Mouse (Mus musculus) central nervous system, embryonic 18 days (tissue): ENCODE measurements around the gene Ak1. TPM values are rescaled to one million over a fixed set of nuclear protein-coding genes. Genes with fewer than 3 reads are reported as not detected.

Experiments
- polyA plus RNA-seq: library from polyadenylated mRNA; depleted of rRNA; stranded (reverse); fragments of >200 nt; gene quantifications from 2 replicates; pipeline ENCODE4 v1.2.3, GENCODE M21; 2012; rRNA removed

The Ak1 gene
- 53.9 and 56.7 TPM in 2 replicates for polyA plus RNA-seq

GRCm38 (mm10) chr2:32621517-32621859, at the start of gene Ak1:
Gene Ak1, plus strand, starts transcription at chr2:32621758.

GRCm38 (mm10) chr2:32574497-32574896, 47.1 kb upstream of the Ak1 start, which contains the start of gene Pip5kl1:
Gene Pip5kl1, plus strand, starts transcription at chr2:32574797.

GRCm38 (mm10) chr2:32575586-32576160, 45.9 kb upstream of the Ak1 start, which contains the start of gene 9430097D07Rik:
Gene 9430097D07Rik, minus strand, starts transcription at chr2:32575684.

GRCm38 (mm10) chr2:32586871-32587351, 34.6 kb upstream of the Ak1 start, which contains the start of gene St6galnac4:
Gene St6galnac4, plus strand, starts transcription at chr2:32587095.

GRCm38 (mm10) chr2:32599409-32599808, 22.1 kb upstream of the Ak1 start, which contains the start of gene St6galnac6:
Gene St6galnac6, plus strand, starts transcription at chr2:32599709.

GRCm38 (mm10) chr2:32646379-32647056, 25.0 kb downstream of the Ak1 start, which contains the start of gene Eng:
Gene Eng, plus strand, starts transcription at chr2:32646595.

Other genes starting within 250 kb of the Ak1 start
- 126 and 145 TPM in 2 replicates for gene 1110008P14Rik, start 239.8 kb upstream of the Ak1 start, polyA plus RNA-seq
- gene Lcn2, start 233.5 kb upstream of the Ak1 start, polyA plus RNA-seq = 1.1 and 8.6 TPM in 2 replicates
- 58.8 and 61.3 TPM in 2 replicates for gene Ptges2, start 225.9 kb upstream of the Ak1 start, polyA plus RNA-seq
- gene Naif1, start 171.3 kb upstream of the Ak1 start, polyA plus RNA-seq = 4.0 and 4.4 TPM in 2 replicates
- 41.8 and 42.3 TPM in 2 replicates for gene Slc25a25, start 170.3 kb upstream of the Ak1 start, polyA plus RNA-seq
- gene Fam102a, start 86.4 kb upstream of the Ak1 start, polyA plus RNA-seq = 7.5 and 8.2 TPM in 2 replicates
- 172 and 187 TPM in 2 replicates for gene Dpm2, start 50.9 kb upstream of the Ak1 start, polyA plus RNA-seq
- 24.2 and 24.6 TPM in 2 replicates for gene Pip5kl1, start 47.0 kb upstream of the Ak1 start, polyA plus RNA-seq
- 0.31 and 0.35 TPM in 2 replicates for gene 9430097D07Rik, start 46.1 kb upstream of the Ak1 start, polyA plus RNA-seq
- gene St6galnac4, start 34.7 kb upstream of the Ak1 start, polyA plus RNA-seq = 29.4 and 30.7 TPM in 2 replicates
- 30.7 and 32.0 TPM in 2 replicates for gene St6galnac6, start 22.0 kb upstream of the Ak1 start, polyA plus RNA-seq
- gene Eng, start 24.8 kb downstream of the Ak1 start, polyA plus RNA-seq = 26.1 and 27.6 TPM in 2 replicates
- 44.7 and 46.5 TPM in 2 replicates for gene Fpgs, start 82.4 kb downstream of the Ak1 start, polyA plus RNA-seq
- gene Cdk9, start 91.3 kb downstream of the Ak1 start, polyA plus RNA-seq = 196 and 197 TPM in 2 replicates
- gene Sh2d3c, start 99.3 kb downstream of the Ak1 start, polyA plus RNA-seq = 36.2 and 42.8 TPM in 2 replicates
- 3.8 and 4.7 TPM in 2 replicates for gene 6330409D20Rik, start 119.3 kb downstream of the Ak1 start, polyA plus RNA-seq
- gene Tor2a, start 135.5 kb downstream of the Ak1 start, polyA plus RNA-seq = 67.1 and 67.4 TPM in 2 replicates
- 1.4 and 2.4 TPM in 2 replicates for gene Ttc16, start 153.9 kb downstream of the Ak1 start, polyA plus RNA-seq
- 7.0 and 8.6 TPM in 2 replicates for gene Ptrh1, start 154.0 kb downstream of the Ak1 start, polyA plus RNA-seq
- 0.63 and 2.7 TPM in 2 replicates for gene Cfap157, start 162.7 kb downstream of the Ak1 start, polyA plus RNA-seq
- 296 and 339 TPM in 2 replicates for gene Stxbp1, start 225.5 kb downstream of the Ak1 start, polyA plus RNA-seq